ENCODE assay signal across 12 mouse cellular contexts in genomic region chr9:32929331-32929730, GRCm38 (mm10).
"Had no signal": no experiment of that assay in that cellular context is flagged by ENCODE, and none has a peak within 500 bp of the region (broad histone marks: within the 10 kb centered on the region; RNA-seq: fewer than 3 reads in every experiment).

No protein-coding gene starts in this region.

- H3K4me3 ChIP-seq: liver, embryonic 12.5 days; midbrain, embryonic 10.5 days; midbrain, embryonic 12.5 days; myocyte; neural tube, embryonic 12.5 days had no signal

- H3K9me3 ChIP-seq: liver, embryonic 12.5 days; midbrain, embryonic 10.5 days; midbrain, embryonic 12.5 days; neural tube, embryonic 12.5 days had no signal

- DNase-seq: lung, embryonic 14.5 days; lung, postnatal 10 days; midbrain, embryonic 14.5 days; right cerebral cortex, postnatal 14 days; right cerebral cortex, postnatal 4 days had no signal

- H3K27me3 ChIP-seq: liver, embryonic 12.5 days; midbrain, embryonic 12.5 days; neural tube, embryonic 12.5 days had no signal

- ATAC-seq: liver, embryonic 12.5 days; midbrain, embryonic 16.5 days had no signal

- H3K36me3 ChIP-seq: liver, embryonic 12.5 days; midbrain, embryonic 10.5 days; midbrain, embryonic 12.5 days; neural tube, embryonic 12.5 days had no signal

- H3K4me1 ChIP-seq: liver, embryonic 12.5 days; midbrain, embryonic 10.5 days; midbrain, embryonic 12.5 days; neural tube, embryonic 12.5 days had no signal

- H3K27ac ChIP-seq: liver, embryonic 12.5 days; liver, embryonic 14.5 days; midbrain, embryonic 10.5 days; midbrain, embryonic 12.5 days; neural tube, embryonic 12.5 days had no signal
